Mouse (Mus musculus) kidney, embryonic 15.5 days (tissue): ENCODE measurements around the gene Casc1. TPM values are rescaled to one million over a fixed set of nuclear protein-coding genes. Genes with fewer than 3 reads are reported as not detected.

Experiments used
- ATAC-seq: fragments of 200-750 bp; cut with Nextera tagmentation; replicated peaks from 2 replicates; pipeline ENCODE4 v1.8.0; 2017; ENCODE audit warnings: moderate TSS enrichment; ENCODE audit not compliant: low FRiP score
- H3K27ac ChIP-seq: fragments of 300-500 bp; sonication (generic); 2 replicates; pipeline ENCODE4 v1.5.1; 2015; ENCODE audit warnings: mild to moderate bottlenecking, inconsistent platforms
- H3K27me3 ChIP-seq: fragments of 300-500 bp; sonication (generic); 2 replicates; pipeline ENCODE4 v1.6.1; 2015; ENCODE audit warnings: inconsistent platforms
- H3K36me3 ChIP-seq: fragments of 300-500 bp; sonication (generic); 2 replicates; pipeline ENCODE4 v1.6.1; 2015; ENCODE audit warnings: inconsistent platforms
- H3K4me1 ChIP-seq: fragments of 300-500 bp; sonication (generic); 2 replicates; pipeline ENCODE4 v1.6.1; 2015; ENCODE audit warnings: inconsistent platforms
- H3K4me2 ChIP-seq: fragments of 300-500 bp; sonication (generic); 2 replicates; pipeline ENCODE4 v1.6.1; 2015; ENCODE audit warnings: moderate library complexity, mild to moderate bottlenecking, inconsistent platforms
- H3K4me3 ChIP-seq: fragments of 300-500 bp; sonication (generic); replicated peaks from 2 replicates; pipeline ENCODE4 v1.5.1; 2015; ENCODE audit warnings: mild to moderate bottlenecking, inconsistent platforms
- H3K9ac ChIP-seq: fragments of 300-500 bp; sonication (generic); 2 replicates; pipeline ENCODE4 v1.6.1; 2015; ENCODE audit warnings: mild to moderate bottlenecking, inconsistent platforms
- H3K9me3 ChIP-seq: fragments of 300-500 bp; sonication (generic); replicated peaks from 2 replicates; pipeline ENCODE4 v1.6.1; 2016; ENCODE audit warnings: inconsistent platforms
- WGBS: fragments of 180-500 bp; shearing (Covaris S2); methylation state at CpG from one replicate; pipeline ENCODE4 v1.1.7; 2015; ENCODE audit warnings: mixed read lengths; 5-methylcytosine and 5-hydroxymethylcytosine counted together
- polyA plus RNA-seq: library from polyadenylated mRNA; unstranded; fragments of >200 nt; fragmentation: Nextera tagmentation; extraction: Ambion mirVana; gene quantifications from 2 replicates; pipeline ENCODE4 v1.2.1, GENCODE M21; 2015

Casc1 gene
- 0.46 and 0.78 TPM in 2 replicates for polyA plus RNA-seq

DNA sequence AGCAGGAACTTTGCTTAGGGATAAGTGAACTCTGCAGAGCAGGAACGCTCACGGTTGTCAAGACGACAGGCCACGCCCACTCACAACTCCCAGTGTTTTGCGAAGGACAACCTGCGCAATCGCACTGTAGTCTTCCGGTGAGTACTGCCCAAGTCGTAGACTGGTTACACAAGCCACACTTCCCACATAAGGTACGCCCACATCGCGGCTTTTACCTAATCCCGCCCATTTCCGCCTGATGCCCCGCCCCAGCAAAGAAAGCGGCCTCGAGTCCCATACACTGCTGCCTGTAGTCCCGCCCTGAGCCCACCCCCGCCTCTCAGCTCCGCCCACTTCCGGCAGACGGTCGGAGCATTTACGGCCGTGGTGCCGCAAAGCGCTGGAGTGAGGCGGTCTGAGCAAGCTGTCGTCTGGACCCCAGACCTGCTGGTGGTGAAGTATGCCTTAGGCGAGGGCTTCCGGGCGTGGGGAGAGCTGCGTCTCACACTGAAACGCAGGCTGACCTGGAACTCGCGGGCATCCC is at the start of gene Casc1, which contains the start of gene Etfrf1:
TSS of gene Casc1 (minus strand) at position 190 of the 523 bp plus-strand sequence.
TSS of gene Etfrf1 (plus strand) at position 319 of the 523 bp plus-strand sequence.
- ATAC-seq: peak; percentile 99
- Histone ChIP-seq H3K27ac (peak within 1 kb of the TSS; percentile 99), H3K4me2 (peak within 1 kb of the TSS; percentile 82), H3K9ac (peak within 1 kb of the TSS; percentile 86), H3K4me3 (peak within 1 kb of the TSS; percentile 71), H3K4me1 (peaks cover 18% of the 10 kb centered on the region), H3K27me3 (no peaks in the 10 kb centered on the region), H3K36me3 (peaks cover 2% of the 10 kb centered on the region), H3K9me3 (no peaks in the 10 kb centered on the region)
- under 1% methylated on average over 36 of the region's 36 CpGs for WGBS

DNA sequence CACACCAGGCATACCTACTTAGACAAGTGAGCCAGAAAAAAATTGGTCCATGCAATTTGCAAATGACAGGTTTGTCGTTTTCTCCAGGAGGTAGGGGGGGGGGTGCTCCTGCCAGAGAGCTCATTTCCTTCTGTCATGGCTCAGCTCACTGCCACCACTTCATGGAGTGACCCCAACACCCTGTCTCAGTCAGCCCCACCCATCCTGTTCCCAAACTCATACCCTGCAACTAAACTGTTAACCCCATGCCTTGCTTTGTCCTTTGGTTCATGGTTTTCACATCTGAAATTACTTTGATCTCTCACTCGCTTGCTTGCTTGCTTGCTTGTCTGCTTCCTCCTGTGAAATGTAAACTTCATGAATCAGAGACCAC is 45.9 kb upstream of the Casc1 start:
- H3K9me3 ChIP-seq: no peaks in the 10 kb centered on the region
- ATAC-seq: peak; percentile 56
- no peak overlapping the region for H3K9ac ChIP-seq
- no peak overlapping the region for H3K4me3 ChIP-seq
- H3K27ac ChIP-seq: no peak overlapping the region
- H3K4me1 ChIP-seq: peaks cover 8% of the 10 kb centered on the region
- WGBS: 29% methylated on average over 2 of the region's 2 CpGs
- no peaks in the 10 kb centered on the region for H3K36me3 ChIP-seq
- H3K27me3 ChIP-seq: no peaks in the 10 kb centered on the region
- no peak overlapping the region for H3K4me2 ChIP-seq

DNA sequence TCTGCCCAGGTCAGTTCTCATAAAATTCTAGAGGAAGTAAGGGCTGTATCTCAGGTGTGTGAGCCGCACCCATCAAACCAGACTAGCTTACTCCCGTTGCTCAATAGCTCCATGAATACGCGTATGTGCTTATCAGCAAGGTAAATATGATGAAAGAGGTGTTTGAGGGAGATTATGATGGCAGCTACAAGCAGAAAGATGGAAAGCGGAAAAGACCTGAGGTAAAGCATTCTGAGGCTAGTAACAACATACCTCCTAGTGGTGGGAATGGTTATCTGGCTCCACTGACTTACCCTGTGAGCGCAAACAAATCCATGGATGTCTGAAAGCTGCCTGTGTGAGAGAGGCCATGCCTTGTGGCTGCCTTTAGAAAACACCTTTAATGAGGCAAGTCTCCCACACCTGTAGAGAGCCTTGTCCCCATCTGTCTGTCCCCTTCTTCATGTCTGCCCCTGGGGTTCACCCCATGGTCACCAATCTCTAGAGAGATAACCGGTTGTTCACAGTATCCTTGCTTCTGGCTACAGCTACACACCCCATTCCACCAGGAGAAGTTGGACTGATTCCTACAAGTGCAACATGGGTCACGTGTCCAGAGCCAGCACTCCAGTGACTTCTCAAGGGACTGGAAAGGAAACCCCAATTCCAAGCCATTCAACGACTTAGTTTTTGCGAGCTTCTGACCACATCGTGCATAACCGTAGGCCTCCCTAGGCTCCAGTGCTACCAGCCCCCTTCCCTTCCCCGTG is 45.3 kb upstream of the Casc1 start:
- WGBS: 68% methylated on average over 13 of the region's 13 CpGs
- H3K4me3 ChIP-seq: no peak overlapping the region
- ATAC-seq: peak; percentile 56; the same call in 1 of the 2 replicates
- no peaks in the 10 kb centered on the region for H3K36me3 ChIP-seq
- no peaks in the 10 kb centered on the region for H3K9me3 ChIP-seq
- no peak overlapping the region for H3K9ac ChIP-seq
- H3K4me2 ChIP-seq: no peak overlapping the region
- peaks cover 8% of the 10 kb centered on the region for H3K4me1 ChIP-seq
- H3K27me3 ChIP-seq: no peaks in the 10 kb centered on the region
- no peak overlapping the region for H3K27ac ChIP-seq

DNA sequence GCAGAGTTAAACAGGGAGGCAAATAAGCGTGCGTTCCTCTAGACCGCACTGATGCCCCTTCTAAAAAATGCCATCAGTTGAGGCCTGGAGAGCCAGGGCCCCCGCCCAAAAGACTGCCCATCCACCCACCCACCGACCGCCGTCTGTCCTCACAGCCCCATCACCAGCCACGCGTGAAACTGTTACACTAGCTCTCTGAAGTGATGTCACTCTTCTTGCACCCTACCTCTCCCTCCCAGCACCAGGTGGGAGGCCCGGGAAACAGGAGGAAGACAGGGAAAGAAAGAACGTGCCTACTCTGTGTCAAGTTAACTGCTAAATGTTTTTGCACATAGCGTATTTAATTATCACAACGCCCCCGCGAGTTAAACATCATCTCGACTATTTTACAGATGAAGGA is 40.0 kb upstream of the Casc1 start:
- Histone ChIP-seq H3K27me3 (no peaks in the 10 kb centered on the region), H3K4me1 (peaks cover 17% of the 10 kb centered on the region), H3K9ac (peak overlapping the region; percentile 97), H3K27ac (peak overlapping the region; percentile 88), H3K9me3 (no peaks in the 10 kb centered on the region), H3K36me3 (peaks cover 7% of the 10 kb centered on the region; the same call in 1 of the 2 replicates), H3K4me2 (peak overlapping the region; percentile 80), H3K4me3 (peak overlapping the region; percentile 93)
- 13% methylated on average over 16 of the region's 16 CpGs for WGBS
- ATAC-seq: no peak

DNA sequence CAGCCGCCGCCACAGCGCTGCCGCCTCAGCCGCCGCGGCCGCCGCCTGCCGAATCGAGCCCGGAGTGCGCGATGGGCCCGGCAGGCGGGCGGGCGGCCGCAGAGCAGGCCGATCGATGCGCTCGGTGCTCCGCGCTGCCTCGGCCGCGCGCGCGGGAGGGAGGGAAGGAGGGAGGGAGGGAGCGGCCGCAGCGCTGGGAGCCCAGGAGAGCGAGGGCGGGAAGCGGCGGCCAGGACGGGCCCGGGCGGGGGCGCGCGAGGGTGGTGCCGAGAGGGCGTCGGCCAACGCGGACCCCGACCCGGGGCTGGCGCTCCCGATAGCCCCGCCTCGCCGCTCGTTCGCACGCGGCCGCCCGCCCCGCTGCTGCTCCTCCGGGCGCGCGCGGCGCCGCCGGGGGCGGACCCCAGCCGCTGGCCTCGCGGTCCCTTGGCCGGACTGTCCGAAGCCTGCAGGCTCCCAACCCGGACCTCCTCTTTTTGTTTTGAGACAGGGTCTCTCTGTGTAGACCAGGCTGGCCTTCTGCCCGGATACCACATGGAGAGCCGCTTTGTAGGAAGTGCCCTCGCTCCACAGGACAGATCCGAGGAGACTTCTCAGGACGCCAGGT is 39.5 kb upstream of the Casc1 start, which contains the start of gene Kras:
TSS of gene Kras (minus strand) at position 55 of the 607 bp plus-strand sequence.
- WGBS: 1% methylated on average over 46 of the region's 83 CpGs

DNA sequence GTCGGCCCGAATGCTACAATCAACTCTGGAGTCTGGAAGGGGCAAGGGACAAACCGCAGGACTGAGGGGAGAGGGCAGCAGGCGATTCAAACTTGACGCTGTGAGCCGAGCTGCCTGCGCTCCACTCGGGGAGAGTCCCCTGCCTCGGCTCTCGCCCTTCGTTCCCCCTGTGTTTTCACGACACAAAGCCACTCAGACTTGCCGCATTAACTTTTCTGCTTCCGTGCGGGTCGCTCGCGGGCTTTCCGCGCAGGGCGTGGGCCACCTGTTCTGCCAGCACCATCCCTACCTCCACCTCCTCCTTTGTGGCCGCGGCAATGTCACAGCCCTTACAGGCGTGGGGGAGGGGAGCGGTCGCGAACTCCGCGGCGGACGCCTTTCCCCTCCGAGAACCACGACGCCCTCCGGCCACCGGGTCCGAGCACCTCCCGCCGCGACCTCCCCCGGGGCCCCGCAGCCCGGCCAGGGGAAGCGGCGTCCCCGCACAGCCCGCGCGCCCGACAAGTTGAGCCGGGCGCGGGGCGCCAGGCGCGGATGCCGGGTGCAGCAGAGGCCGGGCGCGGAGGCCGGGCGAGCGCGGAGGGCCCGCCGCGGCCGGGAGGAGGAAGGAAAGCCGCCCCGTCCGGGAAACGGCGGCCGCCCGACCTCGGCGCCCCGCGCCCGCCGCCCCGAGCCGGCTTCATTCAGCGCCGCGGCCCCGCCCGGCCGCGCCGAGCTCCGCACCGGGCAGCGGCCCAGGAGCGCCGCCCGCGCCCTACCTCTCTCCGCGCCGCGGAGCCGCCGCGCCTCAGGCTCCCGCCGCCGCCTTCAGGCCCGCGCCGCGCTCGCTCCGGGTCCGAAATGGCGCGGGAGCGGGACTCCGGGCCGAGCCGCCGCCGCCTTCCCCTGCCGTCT is 38.7 kb upstream of the Casc1 start:
- H3K9ac ChIP-seq: peak overlapping the region; percentile 97
- peaks cover 19% of the 10 kb centered on the region for H3K36me3 ChIP-seq
- H3K27me3 ChIP-seq: no peaks in the 10 kb centered on the region
- peaks cover 17% of the 10 kb centered on the region for H3K4me1 ChIP-seq
- H3K27ac ChIP-seq: peak overlapping the region; percentile 88
- peak overlapping the region; percentile 80 for H3K4me2 ChIP-seq
- under 1% methylated on average over 59 of the region's 124 CpGs for WGBS
- H3K4me3 ChIP-seq: peak overlapping the region; percentile 93
- H3K9me3 ChIP-seq: no peaks in the 10 kb centered on the region
- ATAC-seq: peak; percentile 73

More for the DNA sequence above, 39.5 kb upstream of the Casc1 start, which contains the start of gene Kras:
- Histone ChIP-seq H3K27ac (peak within 1 kb of the TSS; percentile 88), H3K9me3 (no peaks in the 10 kb centered on the region), H3K4me1 (peaks cover 17% of the 10 kb centered on the region), H3K4me2 (peak within 1 kb of the TSS; percentile 80), H3K4me3 (peak within 1 kb of the TSS; percentile 93), H3K36me3 (peaks cover 12% of the 10 kb centered on the region), H3K27me3 (no peaks in the 10 kb centered on the region), H3K9ac (peak within 1 kb of the TSS; percentile 97)
- ATAC-seq: peak; percentile 98

DNA sequence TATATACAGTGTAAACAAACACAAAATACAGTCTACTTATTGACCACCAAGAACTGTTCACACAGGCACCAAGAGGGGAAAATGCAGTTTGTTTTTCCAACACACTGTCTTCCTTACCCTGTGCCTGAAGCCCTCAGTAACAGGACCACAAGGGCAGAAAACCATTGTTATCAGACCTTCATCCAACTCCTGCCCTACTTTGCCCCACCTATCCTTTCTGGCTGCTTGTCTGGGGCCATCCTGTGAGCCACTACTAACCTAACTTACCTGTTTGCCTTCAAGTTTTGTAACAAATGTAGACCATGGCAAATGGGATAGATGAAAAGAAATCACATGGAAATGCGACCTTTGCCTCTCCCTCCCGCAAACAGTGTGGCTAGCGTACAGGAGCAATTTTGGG is 37.1 kb upstream of the Casc1 start:
- Histone ChIP-seq H3K27me3 (no peaks in the 10 kb centered on the region), H3K4me3 (peak overlapping the region; percentile 14), H3K4me2 (peak overlapping the region; percentile 32), H3K9ac (0 out of 2 replicates have a peak overlapping the region, but pooled peaks have one; percentile 14), H3K9me3 (no peaks in the 10 kb centered on the region), H3K36me3 (peaks cover 30% of the 10 kb centered on the region), H3K27ac (no peak overlapping the region), H3K4me1 (peaks cover 17% of the 10 kb centered on the region)
- 77% methylated on average over 3 of the region's 3 CpGs for WGBS
- ATAC-seq: no peak

DNA sequence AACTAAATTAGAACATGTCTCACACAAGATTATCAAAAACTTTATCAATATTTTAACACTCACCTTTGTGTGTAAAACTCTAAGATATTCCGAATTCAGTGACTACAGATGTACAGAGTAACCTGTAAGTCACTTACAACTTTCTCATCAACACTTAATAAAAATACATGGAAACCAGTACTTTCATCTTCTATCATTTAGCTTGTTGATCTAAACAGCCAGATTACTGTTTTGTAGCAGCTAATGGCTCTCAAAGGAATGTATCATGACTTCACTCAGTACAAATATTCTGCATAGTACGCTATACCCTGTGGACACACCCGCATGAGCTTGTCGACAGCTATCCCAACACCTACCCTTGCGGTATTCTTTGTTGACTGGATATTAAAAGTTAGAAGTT is 36.0 kb upstream of the Casc1 start:
- no peak overlapping the region for H3K4me3 ChIP-seq
- H3K4me1 ChIP-seq: peaks cover 17% of the 10 kb centered on the region
- no peak overlapping the region for H3K4me2 ChIP-seq
- no peak for ATAC-seq
- no peaks in the 10 kb centered on the region for H3K9me3 ChIP-seq
- WGBS: 90% methylated on average over 5 of the region's 5 CpGs
- no peak overlapping the region for H3K27ac ChIP-seq
- peaks cover 30% of the 10 kb centered on the region for H3K36me3 ChIP-seq
- H3K9ac ChIP-seq: no peak overlapping the region
- no peaks in the 10 kb centered on the region for H3K27me3 ChIP-seq

DNA sequence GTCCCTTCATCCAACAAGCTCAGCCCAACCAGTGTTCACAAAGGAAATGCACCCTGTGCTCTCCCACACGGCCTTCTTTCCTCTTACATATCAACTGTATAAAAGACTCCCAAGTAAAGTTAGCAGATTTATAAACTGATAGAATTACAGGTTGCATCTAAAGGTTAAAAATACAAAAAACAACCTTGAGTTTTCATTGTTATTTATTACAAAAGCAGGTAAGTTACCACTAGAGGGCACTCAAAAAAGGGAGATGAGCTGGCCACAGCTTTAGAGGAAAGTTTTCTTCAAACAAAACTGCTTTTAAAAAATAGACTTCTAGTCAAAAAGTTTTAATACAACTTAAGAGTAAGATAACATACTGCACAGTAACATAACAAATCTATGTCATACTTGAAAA is 31.7 kb upstream of the Casc1 start:
- H3K27ac ChIP-seq: no peak overlapping the region
- H3K4me1 ChIP-seq: no peaks in the 10 kb centered on the region
- H3K4me3 ChIP-seq: no peak overlapping the region
- no peaks in the 10 kb centered on the region for H3K9me3 ChIP-seq
- no peaks in the 10 kb centered on the region for H3K27me3 ChIP-seq
- ATAC-seq: no peak
- WGBS: 17% methylated on average over 1 of the region's 1 CpGs
- H3K36me3 ChIP-seq: peaks cover 55% of the 10 kb centered on the region
- H3K4me2 ChIP-seq: no peak overlapping the region
- H3K9ac ChIP-seq: no peak overlapping the region

DNA sequence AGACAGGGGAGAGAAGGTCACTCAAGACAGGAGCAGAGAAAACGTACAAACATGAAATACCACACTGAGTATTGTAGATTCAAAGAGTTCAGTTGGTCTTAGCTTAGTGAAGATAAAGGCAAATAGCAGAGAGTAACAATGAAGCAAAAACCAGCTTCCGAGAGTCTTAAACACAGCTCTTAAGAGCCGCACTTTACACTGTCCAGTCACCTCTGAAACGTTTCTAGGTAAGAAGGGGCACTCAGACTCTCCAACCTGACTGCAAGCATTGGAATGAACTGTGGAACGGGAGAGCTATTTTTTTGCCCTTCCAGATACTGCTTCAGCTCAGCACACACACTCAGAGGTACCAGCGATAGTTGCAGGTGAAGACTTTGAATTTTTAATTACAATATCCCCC is 29.5 kb upstream of the Casc1 start:
- ATAC-seq: no peak
- Histone ChIP-seq H3K9me3 (no peaks in the 10 kb centered on the region), H3K4me1 (no peaks in the 10 kb centered on the region), H3K4me2 (no peak overlapping the region), H3K4me3 (no peak overlapping the region), H3K27ac (no peak overlapping the region), H3K9ac (no peak overlapping the region), H3K36me3 (peaks cover 44% of the 10 kb centered on the region), H3K27me3 (no peaks in the 10 kb centered on the region)
- 86% methylated on average over 6 of the region's 6 CpGs for WGBS

DNA sequence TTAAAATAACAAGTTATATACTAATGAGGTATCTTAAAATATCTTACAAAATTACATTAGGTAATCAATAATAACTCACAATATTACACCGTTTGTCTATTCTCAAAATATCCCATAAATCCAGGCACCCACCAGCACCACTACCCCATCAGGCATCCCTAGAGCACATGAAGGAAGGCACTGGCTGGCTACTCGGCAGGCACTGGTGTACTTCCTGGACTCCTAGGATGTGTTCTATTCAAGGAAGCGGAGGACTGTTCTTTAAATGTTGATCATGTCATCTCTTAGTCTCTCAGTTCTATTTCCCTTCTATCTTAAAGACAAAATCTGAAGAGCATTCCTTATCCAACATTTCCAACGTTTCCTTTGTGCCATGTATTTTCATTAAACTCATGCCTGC is 26.3 kb upstream of the Casc1 start:
- no peak overlapping the region for H3K27ac ChIP-seq
- no peak for ATAC-seq
- H3K9ac ChIP-seq: no peak overlapping the region
- H3K9me3 ChIP-seq: no peaks in the 10 kb centered on the region
- no peak overlapping the region for H3K4me3 ChIP-seq
- H3K27me3 ChIP-seq: no peaks in the 10 kb centered on the region
- no peak overlapping the region for H3K4me2 ChIP-seq
- H3K36me3 ChIP-seq: peaks cover 39% of the 10 kb centered on the region
- H3K4me1 ChIP-seq: no peaks in the 10 kb centered on the region
- WGBS: 82% methylated on average over 4 of the region's 4 CpGs
